Mouse (Mus musculus) layer of hippocampus, adult 2 months (tissue): ENCODE data around the gene Gpank1. TPM values are rescaled to one million over a fixed set of nuclear protein-coding genes. Genes with fewer than 3 reads are reported as not detected.

Experiments
- DNase-seq, 2 experiments: peaks; one replicate each; pipeline ENCODE4 v3.0.0; 2022; ENCODE audit warnings: low spot score in 2 of 2
- H3K27ac ChIP-seq: fragments of 200-600 bp; 2 replicates; pipeline ENCODE4 v1.8.1; 2022
- H3K4me3 ChIP-seq: fragments of 200-600 bp; 2 replicates; pipeline ENCODE4 v1.8.1; 2022; ENCODE audit warnings: mild to moderate bottlenecking
- CTCF ChIP-seq: fragments of 200-600 bp; conservative IDR thresholded peaks from 2 replicates; pipeline ENCODE4 v1.8.1; 2022; ENCODE audit warnings: antibody characterized with exemption, mild to moderate bottlenecking, moderate library complexity
- total RNA-seq, 2 experiments: library from RNA; stranded (reverse); gene quantifications; 2 replicates each; pipeline ENCODE4 v1.2.3; 2021

The Gpank1 gene
- total RNA-seq, 2 experiments from 2014 or later: 15.0 to 15.9 TPM

- TF ChIP-seq CTCF: no peak
- DNase-seq: no peak
- Histone ChIP-seq H3K4me3 (no peak overlapping the region), H3K27ac (no peak overlapping the region; the same call in 1 of the 2 replicates)
Observed at GRCm38 (mm10) chr17:35147922-35148639, 26.8 kb downstream of the Gpank1 start.

GRCm38 (mm10) chr17:35152121-35152520 lies 30.9 kb downstream of the Gpank1 start:
- TF ChIP-seq CTCF: no peak
- Histone ChIP-seq H3K27ac (no peak overlapping the region), H3K4me3 (no peak overlapping the region)
- no peak for DNase-seq

GRCm38 (mm10) chr17:35153077-35153476 lies 31.8 kb downstream of the Gpank1 start:
- DNase-seq: no peak
- no peak overlapping the region for H3K4me3 ChIP-seq
- no peak overlapping the region for H3K27ac ChIP-seq
- no peak for TF ChIP-seq CTCF

GRCm38 (mm10) chr17:35153931-35154330 lies 32.7 kb downstream of the Gpank1 start:
- no peak for DNase-seq
- no peak for TF ChIP-seq CTCF
- Histone ChIP-seq H3K27ac (no peak overlapping the region), H3K4me3 (no peak overlapping the region)

GRCm38 (mm10) chr17:35154616-35155015 lies 33.4 kb downstream of the Gpank1 start:
- DNase-seq: no peak
- TF ChIP-seq CTCF: no peak
- H3K4me3 ChIP-seq: no peak overlapping the region

GRCm38 (mm10) chr17:35155451-35155850 lies 34.2 kb downstream of the Gpank1 start:
- Histone ChIP-seq H3K4me3 (no peak overlapping the region), H3K27ac (no peak overlapping the region)
- no peak for DNase-seq
- no peak for TF ChIP-seq CTCF

More at GRCm38 (mm10) chr17:35154616-35155015, 33.4 kb downstream of the Gpank1 start:
- H3K27ac ChIP-seq: no peak overlapping the region

GRCm38 (mm10) chr17:35156461-35157200 lies 35.4 kb downstream of the Gpank1 start:
- no peak for TF ChIP-seq CTCF
- no peak overlapping the region for H3K4me3 ChIP-seq
- no peak for DNase-seq
- H3K27ac ChIP-seq: no peak overlapping the region

GRCm38 (mm10) chr17:35157254-35157653 lies 36.0 kb downstream of the Gpank1 start:
- no peak for DNase-seq
- H3K4me3 ChIP-seq: no peak overlapping the region
- no peak overlapping the region for H3K27ac ChIP-seq
- no peak for TF ChIP-seq CTCF

GRCm38 (mm10) chr17:35157661-35158175 lies 36.5 kb downstream of the Gpank1 start:
- Histone ChIP-seq H3K4me3 (no peak overlapping the region), H3K27ac (no peak overlapping the region)
- no peak for TF ChIP-seq CTCF
- no peak for DNase-seq

GRCm38 (mm10) chr17:35158850-35159593 lies 37.8 kb downstream of the Gpank1 start:
- no peak overlapping the region for H3K27ac ChIP-seq
- no peak for DNase-seq
- H3K4me3 ChIP-seq: no peak overlapping the region
- no peak for TF ChIP-seq CTCF

- no peak overlapping the region for H3K27ac ChIP-seq
- no peak for DNase-seq
- no peak for TF ChIP-seq CTCF
- no peak overlapping the region for H3K4me3 ChIP-seq
Observed at GRCm38 (mm10) chr17:35159638-35160037, 38.4 kb downstream of the Gpank1 start.

- no peak for TF ChIP-seq CTCF
- H3K4me3 ChIP-seq: no peak overlapping the region
Observed at GRCm38 (mm10) chr17:35161421-35161820, 40.2 kb downstream of the Gpank1 start.

GRCm38 (mm10) chr17:35162121-35162520 lies 40.9 kb downstream of the Gpank1 start:
- Histone ChIP-seq H3K4me3 (peak overlapping the region; percentile 89), H3K27ac (peak overlapping the region; percentile 99; the same call in 1 of the 2 replicates)
- TF ChIP-seq CTCF: no peak
- no peak for DNase-seq

More at GRCm38 (mm10) chr17:35161421-35161820, 40.2 kb downstream of the Gpank1 start:
- no peak for DNase-seq
- H3K27ac ChIP-seq: no peak overlapping the region
